Mouse (Mus musculus) cerebellum, adult 2 months (tissue): ENCODE measurements around the gene Supt5. TPM values are rescaled to one million over a fixed set of nuclear protein-coding genes. Genes with fewer than 3 reads are reported as not detected.

Experiments used
- DNase-seq, 2 experiments: peaks; one replicate each; pipeline ENCODE4 v3.0.0; 2021
- H3K27ac ChIP-seq: fragments of 200-500 bp; 2 replicates; pipeline ENCODE4 v1.5.1; 2012; ENCODE audit warnings: low read length, control low read depth, inconsistent platforms; ENCODE audit not compliant: insufficient read depth
- H3K27me3 ChIP-seq: fragments of 200-500 bp; 2 replicates; pipeline ENCODE4 v1.6.1; 2012; ENCODE audit warnings: inconsistent platforms, mild to moderate bottlenecking, low read length, moderate library complexity; ENCODE audit not compliant: control insufficient read depth, insufficient read depth
- H3K4me1 ChIP-seq: fragments of 200-500 bp; 2 replicates; pipeline ENCODE4 v1.6.1; 2011; ENCODE audit warnings: low read length; ENCODE audit not compliant: control insufficient read depth, insufficient read depth
- H3K4me3 ChIP-seq: fragments of 200-500 bp; replicated peaks from 2 replicates; pipeline ENCODE3; 2011; ENCODE audit warnings: mild to moderate bottlenecking, low read depth, low read length, control low read depth; ENCODE audit not compliant: insufficient read depth
- CTCF ChIP-seq: fragments of 200-500 bp; IDR thresholded peaks from 2 replicates; pipeline ENCODE4 v1.5.1; 2011; ENCODE audit warnings: low read depth, mild to moderate bottlenecking, control low read depth, low read length, moderate library complexity, borderline replicate concordance; ENCODE audit not compliant: insufficient read depth
- POLR2A ChIP-seq: fragments of 200-500 bp; IDR thresholded peaks from 2 replicates; pipeline ENCODE4 v1.6.1; 2011; ENCODE audit warnings: low read length, control low read depth, borderline replicate concordance; ENCODE audit not compliant: insufficient read depth
- WGBS: fragments of 180-500 bp; shearing (Covaris S2); methylation state at CpG from one replicate; pipeline ENCODE4 v1.1.7; 2018; 5-methylcytosine and 5-hydroxymethylcytosine counted together
- polyA plus RNA-seq: library from polyadenylated mRNA; depleted of rRNA; stranded (reverse); fragments of >200 nt; gene quantifications from 2 replicates; pipeline ENCODE4 v1.2.3, GENCODE M21; 2012

Supt5 gene
- polyA plus RNA-seq, 1 experiment: 121 TPM

DNA sequence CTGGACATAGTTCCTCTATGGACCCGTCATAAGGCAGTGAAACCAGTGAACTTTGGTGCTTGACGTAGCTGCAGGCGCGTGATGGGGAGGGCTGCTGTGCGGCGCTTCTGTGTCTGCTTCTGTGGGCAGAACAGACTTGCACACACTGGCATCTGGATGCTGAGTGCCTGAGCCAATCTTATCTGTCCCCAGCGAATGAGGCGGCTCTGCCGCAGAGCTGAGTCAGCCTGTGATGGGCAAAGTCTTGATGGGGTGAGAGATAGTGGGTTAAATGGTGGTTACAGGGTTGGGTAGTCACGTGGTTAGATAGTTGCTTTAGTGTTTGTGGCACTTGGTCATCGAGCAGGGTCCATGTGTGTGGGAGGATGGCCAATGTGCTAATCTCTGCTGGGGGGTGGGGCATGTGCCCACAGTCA lies 44.4 kb upstream of the Supt5 start:
- no peak for DNase-seq
- Histone ChIP-seq H3K4me1 (peaks cover 13% of the 10 kb centered on the region), H3K27ac (peak overlapping the region; percentile 26; the same call in 1 of the 2 replicates), H3K27me3 (no peaks in the 10 kb centered on the region), H3K4me3 (no peak overlapping the region)
- 44% methylated on average over 11 of the region's 11 CpGs for WGBS
- TF ChIP-seq POLR2A (no peak), CTCF (no peak)

DNA sequence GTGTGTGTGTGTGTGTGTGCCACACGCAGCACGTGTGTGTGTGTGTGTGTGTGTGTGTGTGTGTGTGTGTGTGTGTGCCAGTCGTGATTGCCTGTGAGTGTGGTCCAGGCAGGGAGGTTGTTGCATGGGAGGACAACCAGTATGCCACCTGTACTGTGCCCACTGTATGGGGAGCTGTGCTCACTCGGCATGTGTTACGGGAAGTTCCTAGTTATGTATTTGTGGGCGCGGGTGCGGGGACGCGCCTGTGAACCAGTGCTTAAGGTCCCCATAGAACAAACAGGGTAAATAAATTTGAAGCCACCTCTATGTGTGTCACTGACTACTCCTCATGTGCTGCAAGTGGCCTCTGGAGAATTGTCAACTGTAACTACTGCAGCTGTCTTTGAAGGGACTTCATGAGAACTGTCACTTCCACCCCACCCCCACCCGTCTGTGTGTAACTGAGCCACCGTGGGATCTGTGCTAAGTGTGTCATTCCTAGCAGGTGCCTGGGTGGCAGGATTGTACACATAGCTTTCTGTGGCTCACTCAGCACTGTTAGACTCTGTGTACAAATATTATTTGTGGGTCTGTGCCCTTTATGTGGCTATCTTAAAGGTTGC lies 43.9 kb upstream of the Supt5 start:
- Histone ChIP-seq H3K4me1 (peaks cover 13% of the 10 kb centered on the region), H3K27me3 (no peaks in the 10 kb centered on the region), H3K4me3 (peak overlapping the region; percentile 58), H3K27ac (peak overlapping the region; percentile 26; the same call in 1 of the 2 replicates)
- no peak for DNase-seq
- TF ChIP-seq POLR2A: no peak
- no peak for TF ChIP-seq CTCF
- WGBS: 51% methylated on average over 12 of the region's 12 CpGs

DNA sequence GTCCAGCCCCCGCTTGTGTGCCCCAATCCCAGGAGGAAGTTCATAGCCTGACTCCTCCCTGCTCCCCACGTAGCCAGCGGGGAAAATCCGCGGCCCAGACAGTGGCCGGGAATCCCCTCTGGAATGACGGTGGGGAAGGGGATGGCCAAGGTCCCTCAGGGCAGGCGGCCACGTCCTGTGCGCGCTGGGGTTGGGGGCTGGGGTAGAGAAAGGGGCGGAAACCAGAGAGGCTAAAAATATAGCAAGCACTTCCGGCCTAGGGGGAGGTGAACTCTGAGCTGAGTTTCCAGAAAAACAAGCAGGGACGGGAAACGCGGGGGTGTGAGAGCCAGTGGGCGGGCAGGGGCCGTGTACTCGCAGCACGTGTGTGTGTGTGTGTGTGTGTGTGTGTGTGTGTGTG lies 43.4 kb upstream of the Supt5 start:
- peak; percentile 31 to 43 for DNase-seq
- TF ChIP-seq POLR2A (no peak), CTCF (no peak)
- WGBS: 5% methylated on average over 20 of the region's 20 CpGs
- peaks cover 13% of the 10 kb centered on the region for H3K4me1 ChIP-seq
- peak overlapping the region; percentile 88 for H3K27ac ChIP-seq
- no peaks in the 10 kb centered on the region for H3K27me3 ChIP-seq
- H3K4me3 ChIP-seq: peak overlapping the region; percentile 58

DNA sequence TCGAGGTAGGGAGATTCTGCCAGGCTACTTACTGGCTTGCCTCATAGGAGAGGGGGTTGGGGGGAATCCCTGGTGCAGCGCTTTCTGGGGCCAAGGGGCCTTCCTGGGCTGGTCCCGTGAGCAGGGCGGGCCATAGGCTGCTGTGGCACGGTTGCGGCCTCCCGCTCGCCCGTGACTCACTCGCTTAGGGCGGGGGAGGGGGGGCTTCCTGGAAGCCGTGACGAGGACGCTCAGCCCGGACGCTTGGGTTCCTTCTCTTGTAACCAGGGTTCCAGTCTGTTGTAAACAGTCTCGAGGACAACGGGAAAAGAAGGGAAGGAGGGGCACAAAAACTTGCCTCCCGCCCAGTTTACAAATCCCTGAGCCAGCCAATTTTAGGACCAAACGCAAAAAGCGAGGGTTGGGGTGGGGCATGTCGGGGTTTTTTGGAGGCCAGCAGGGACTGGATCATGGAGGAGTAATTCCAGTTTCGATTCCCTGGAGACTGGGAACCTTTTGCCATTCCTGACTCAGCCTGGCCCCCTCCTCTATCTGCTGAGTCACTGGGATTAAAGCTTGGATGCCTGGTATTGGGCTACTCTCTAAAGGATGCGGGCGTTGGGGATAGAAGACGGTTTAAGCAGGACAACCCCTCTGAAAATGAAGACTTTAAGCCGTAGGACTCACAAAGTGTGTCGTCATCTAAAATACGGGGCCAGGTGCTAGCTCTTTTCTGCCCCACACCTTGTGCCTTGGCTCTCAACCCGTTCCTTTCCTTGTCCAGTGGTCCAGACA lies 42.7 kb upstream of the Supt5 start:
- Histone ChIP-seq H3K27ac (peak overlapping the region; percentile 88), H3K4me1 (peaks cover 13% of the 10 kb centered on the region), H3K4me3 (peak overlapping the region; percentile 58), H3K27me3 (no peaks in the 10 kb centered on the region)
- TF ChIP-seq CTCF: no peak
- no peak for TF ChIP-seq POLR2A
- peak; percentile 36 to 45 for DNase-seq
- WGBS: 18% methylated on average over 30 of the region's 30 CpGs

DNA sequence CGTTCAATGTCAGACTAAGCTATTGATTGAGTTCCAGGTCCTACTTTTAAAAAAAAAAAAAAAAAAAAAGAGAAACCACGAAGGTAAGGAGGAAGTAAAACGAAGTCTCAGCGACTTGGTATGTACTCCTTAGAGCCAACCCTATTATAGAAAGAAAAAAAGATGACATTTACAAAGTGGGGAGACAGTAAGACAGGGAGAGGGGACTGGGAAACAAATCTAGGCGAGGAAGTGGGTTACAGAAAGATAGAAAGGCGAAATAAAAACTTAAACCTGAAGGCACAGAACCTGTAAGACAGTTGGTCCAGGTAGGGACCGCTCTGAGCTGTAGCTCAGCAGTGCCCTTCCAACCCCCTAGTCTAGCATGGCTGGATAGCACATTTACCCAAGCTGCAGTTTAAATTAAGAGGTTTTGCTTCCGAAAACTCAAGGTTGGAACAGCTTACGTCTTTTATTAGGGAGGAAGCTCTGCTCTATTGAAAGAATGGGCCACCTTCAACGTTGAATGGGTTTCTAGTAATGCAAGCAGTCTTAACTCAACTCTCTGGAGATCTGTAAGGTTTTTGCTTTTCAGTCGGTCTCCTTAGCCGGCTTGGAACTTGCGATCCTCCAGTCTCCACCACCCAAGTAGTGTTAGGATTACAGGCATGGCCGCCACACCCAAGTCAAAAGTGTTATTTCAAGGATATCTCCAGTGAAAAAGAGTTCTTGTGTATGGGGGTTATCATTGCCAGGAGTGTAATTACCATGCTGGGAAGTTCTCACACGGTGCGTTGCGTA lies 41.9 kb upstream of the Supt5 start, which contains the start of gene Zfp36:
TSS of gene Zfp36 (minus strand) at position 17 of the 780 bp plus-strand sequence.
- 71% methylated on average over 17 of the region's 17 CpGs for WGBS
- Histone ChIP-seq H3K27me3 (no peaks in the 10 kb centered on the region), H3K4me1 (peaks cover 13% of the 10 kb centered on the region), H3K27ac (peak within 1 kb of the TSS; percentile 88), H3K4me3 (peak within 1 kb of the TSS; percentile 66)
- TF ChIP-seq POLR2A (no peak), CTCF (no peak)
- DNase-seq: no peak

DNA sequence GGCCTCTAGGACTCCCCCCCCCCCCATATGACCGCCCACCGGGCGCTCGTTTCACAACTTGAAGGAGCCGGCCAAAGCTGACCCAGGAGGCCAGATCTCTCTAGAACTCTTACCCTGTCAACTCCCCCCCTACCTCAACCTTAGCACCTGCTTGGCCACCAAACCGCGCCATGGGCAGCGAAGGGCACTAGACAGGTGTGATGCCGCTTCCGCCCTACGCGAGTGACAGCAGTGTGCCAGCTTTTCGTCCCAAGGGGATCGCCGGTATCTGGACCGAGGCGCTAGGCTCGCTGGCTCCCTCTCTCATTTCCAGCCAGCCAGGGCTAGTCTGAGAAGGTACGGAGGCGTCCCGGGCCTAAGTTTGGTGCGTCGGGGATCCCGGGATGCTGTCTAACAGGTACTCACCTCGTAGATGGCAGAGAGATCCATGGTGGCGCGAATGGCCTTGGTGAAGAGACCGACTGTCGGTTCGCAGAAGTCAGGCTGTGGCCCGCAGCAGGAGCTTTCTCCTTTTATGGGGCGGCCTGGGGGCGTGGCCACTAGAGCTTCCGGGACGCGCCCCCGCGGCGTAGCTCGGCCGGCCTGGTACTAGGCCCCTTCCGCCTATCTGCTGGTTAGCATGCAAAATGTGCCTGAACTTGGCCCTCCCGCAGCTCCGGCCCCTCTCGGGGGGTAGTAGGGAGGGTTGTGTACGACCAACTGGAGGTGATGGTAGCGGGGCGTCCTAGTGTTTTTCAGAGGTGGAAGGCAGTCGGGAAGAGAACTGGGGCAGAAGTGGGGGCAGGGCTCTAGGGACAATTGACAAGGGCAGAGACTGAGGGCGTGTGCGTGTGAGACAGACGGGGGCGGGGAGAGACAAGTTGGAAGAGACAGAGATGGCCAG lies 40.5 kb upstream of the Supt5 start:
- H3K27me3 ChIP-seq: no peaks in the 10 kb centered on the region
- peak overlapping the region; percentile 66 for H3K4me3 ChIP-seq
- H3K27ac ChIP-seq: peak overlapping the region; percentile 79
- DNase-seq: peak; percentile 68 to 69
- peaks cover 13% of the 10 kb centered on the region for H3K4me1 ChIP-seq
- 7% methylated on average over 53 of the region's 53 CpGs for WGBS
- TF ChIP-seq POLR2A (peak; percentile 58; the same call in 1 of the 2 replicates), CTCF (no peak)

DNA sequence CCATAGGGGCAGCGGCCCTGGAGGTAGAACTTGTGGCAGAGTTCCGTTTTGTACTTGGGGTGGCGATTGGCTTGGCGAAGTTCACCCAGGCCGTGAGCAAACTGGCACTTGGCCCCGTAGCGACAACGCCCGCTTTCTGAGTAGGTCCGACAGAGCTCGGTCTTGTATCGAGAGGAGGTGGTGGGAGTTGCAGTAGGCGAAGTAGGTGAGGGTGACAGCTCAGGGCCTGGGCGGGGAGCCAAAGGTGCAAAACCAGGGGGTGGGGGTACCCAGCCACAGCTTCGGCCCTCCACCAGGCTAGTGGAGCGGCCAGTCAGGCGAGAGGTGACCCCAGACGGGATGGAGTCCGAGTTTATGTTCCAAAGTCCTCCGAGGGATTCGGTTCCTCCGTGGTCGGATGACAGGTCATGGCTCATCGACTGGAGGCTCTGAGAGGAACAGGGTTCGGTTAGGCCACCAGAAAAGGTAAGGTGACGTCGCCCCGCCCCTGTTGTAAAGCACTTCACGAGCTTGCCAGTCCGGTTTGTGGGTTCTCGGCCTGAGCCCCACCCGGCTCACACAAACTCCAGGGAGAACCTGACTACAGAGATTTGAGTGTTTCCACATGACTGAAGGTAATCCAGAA lies 39.6 kb upstream of the Supt5 start:
- 40% methylated on average over 32 of the region's 32 CpGs for WGBS
- peaks cover 13% of the 10 kb centered on the region for H3K4me1 ChIP-seq
- H3K27me3 ChIP-seq: no peaks in the 10 kb centered on the region
- TF ChIP-seq CTCF: no peak
- no peak for TF ChIP-seq POLR2A
- no peak overlapping the region for H3K27ac ChIP-seq
- peak overlapping the region; percentile 66 for H3K4me3 ChIP-seq
- DNase-seq: peak in 1 of 2 experiments; percentile 32
